20 mouse cellular contexts compared by ENCODE assay signal in the genomic region with DNA sequence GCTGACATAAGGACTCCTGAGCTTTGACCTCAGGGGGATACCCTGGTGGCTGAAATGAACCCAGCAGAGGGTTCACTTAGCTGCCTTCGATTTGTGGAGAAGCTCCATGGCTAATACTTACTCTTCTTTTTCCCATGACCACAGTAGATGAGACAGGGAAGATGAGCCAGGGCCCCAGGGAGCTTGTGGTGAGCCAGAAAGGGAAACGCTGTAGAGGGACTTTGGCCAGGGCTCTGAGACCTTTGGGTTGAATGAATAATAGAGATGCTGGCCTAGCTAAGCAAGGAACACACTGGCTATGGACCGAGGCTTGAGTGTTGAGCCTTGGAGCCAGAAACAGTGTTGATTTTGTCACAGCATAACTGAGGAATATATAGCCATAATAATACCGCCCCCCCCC. TPM values are rescaled to one million over a fixed set of nuclear protein-coding genes. Genes with fewer than 3 reads are reported as not detected.
DNase-seq lines count a peak whose midpoint lies in the region; ATAC-seq and TF ChIP-seq lines count a peak whose summit lies in the region.
"Had no signal": no experiment of that assay in that cellular context is flagged by ENCODE, and none has a peak within 500 bp of the region (broad histone marks: within the 10 kb centered on the region; RNA-seq: fewer than 3 reads in every experiment).

No protein-coding gene starts in this region.

- peak; percentile 25; the same call in 1 of the 2 replicates for ATAC-seq in intestine, embryonic 15.5 days
- ATAC-seq in liver, postnatal 0 days = peak; percentile 22; the same call in 1 of the 2 replicates
- ATAC-seq: CD4-positive, CD25-positive, alpha-beta regulatory T cell, adult 4 months; forebrain, postnatal 0 days had no signal

- H3K27me3 ChIP-seq in intestine, embryonic 15.5 days (replicated peaks) = no peaks in the 10 kb centered on the region
- no peaks in the 10 kb centered on the region for H3K27me3 ChIP-seq in liver, postnatal 0 days (ENCODE audit: insufficient read depth, low read length)
- H3K27me3 ChIP-seq: limb, embryonic 13.5 days had no signal

- peak; percentile 16 for DNase-seq in 3134 (ENCODE audit: extremely low read depth, insufficient read length, low spot score)
- DNase-seq in kidney, postnatal 14 days = peak; percentile 31
- DNase-seq in liver, postnatal 0 days = no peak
- DNase-seq in lung, postnatal 36 days = no peak
- no peak for DNase-seq in testis, postnatal 14 days (ENCODE audit: low spot score)
- no peak for DNase-seq in spleen, postnatal 4 days (ENCODE audit: low spot score in 2 of 2)
- DNase-seq in adrenal gland, adult 18-20 months (ENCODE audit: low spot score in 2 of 2) = no peak
- DNase-seq: adrenal gland, postnatal 10 days; cerebellum, adult 9-11 months; forebrain, postnatal 0 days; heart, adult 2 months; lung, postnatal 10 days; thymus, postnatal 14 days had no signal

- peak overlapping the region; percentile 33 for H3K4me2 ChIP-seq in intestine, embryonic 15.5 days (replicated peaks)
- peak overlapping the region; percentile 63 for H3K4me2 ChIP-seq in liver, postnatal 0 days (ENCODE audit: low read depth, low read length)
- H3K4me2 ChIP-seq: limb, embryonic 13.5 days had no signal

- whole genome bisulfite sequencing in intestine, embryonic 15.5 days = 50% methylated on average over 4 of the region's 4 CpGs
- 56% methylated on average over 4 of the region's 4 CpGs for WGBS in liver, postnatal 0 days (ENCODE audit: insufficient replicate concordance)

- no peak for TF ChIP-seq CTCF in liver, postnatal 0 days (IDR thresholded peaks at IDR 0.05; ENCODE audit: low read depth)

- H3K36me3 ChIP-seq in intestine, embryonic 15.5 days = no peaks in the 10 kb centered on the region
- H3K36me3 ChIP-seq in liver, postnatal 0 days (replicated peaks; ENCODE audit: insufficient read depth, low read length) = no peaks in the 10 kb centered on the region
- H3K36me3 ChIP-seq: limb, embryonic 13.5 days had no signal

- H3K4me1 ChIP-seq in intestine, embryonic 15.5 days (replicated peaks) = no peaks in the 10 kb centered on the region; the same call in 1 of the 2 replicates
- H3K4me1 ChIP-seq in liver, postnatal 0 days (ENCODE audit: insufficient read depth) = peaks cover 8% of the 10 kb centered on the region

- TF ChIP-seq EP300 in liver, postnatal 0 days (IDR thresholded peaks at IDR 0.05; ENCODE audit: low read depth) = no peak

- H3K9me3 ChIP-seq in intestine, embryonic 15.5 days = no peaks in the 10 kb centered on the region
- no peaks in the 10 kb centered on the region for H3K9me3 ChIP-seq in liver, postnatal 0 days (ENCODE audit: low read length)
- H3K9me3 ChIP-seq: limb, embryonic 13.5 days had no signal

- H3K27ac ChIP-seq in intestine, embryonic 15.5 days = 0 out of 2 replicates have a peak overlapping the region, but pooled peaks have one; percentile 24
- peak overlapping the region; percentile 77 for H3K27ac ChIP-seq in liver, postnatal 0 days (ENCODE audit: low read depth)
- H3K27ac ChIP-seq: heart, adult 2 months; limb, embryonic 13.5 days had no signal

- no peak overlapping the region for H3K9ac ChIP-seq in intestine, embryonic 15.5 days
- peak overlapping the region; percentile 50; the same call in 1 of the 2 replicates for H3K9ac ChIP-seq in liver, postnatal 0 days (replicated peaks)
- H3K9ac ChIP-seq: forebrain, postnatal 0 days; limb, embryonic 13.5 days had no signal

- H3K4me3 ChIP-seq in intestine, embryonic 15.5 days (replicated peaks) = 0 out of 2 replicates have a peak overlapping the region, but pooled peaks have one; percentile 2
- H3K4me3 ChIP-seq in liver, postnatal 0 days (ENCODE audit: low read depth, low read length) = peak overlapping the region; percentile 36
- H3K4me3 ChIP-seq: heart, adult 2 months; limb, embryonic 13.5 days had no signal

RNA-seq across cellular contexts. Expression of gene Habp2, which starts 1.5 kb away (rescaled TPM):
- polyA plus RNA-seq in intestine, embryonic 15.5 days (2015; fragmentation: Nextera tagmentation; extraction: Ambion mirVana) = 15.2 and 19.6 TPM in 2 replicates
- 48.4 and 49.3 TPM in 2 replicates for polyA plus RNA-seq in liver, postnatal 0 days (2015; fragmentation: Nextera tagmentation; extraction: Ambion mirVana)
- total RNA-seq in adrenal gland, adult 18-20 months (2021) = under 1 TPM in 1 of 2 experiments, not detected in 1; 0.20 TPM
- total RNA-seq: forebrain, postnatal 0 days; heart, adult 2 months; left cerebral cortex, adult 8-10 months; MEL; monocyte, adult 5-6 weeks had no signal
- polyA plus RNA-seq: forebrain, postnatal 0 days; heart, adult 2 months; hindbrain, embryonic 11.5 days had no signal

Comparison
In these comparisons a context has a peak if more than half of its experiments do, and no peak if none do; other contexts are left out.
1. DNase-seq: peak in 3134 (single experiment) and kidney, postnatal 14 days (single experiment); none in liver, postnatal 0 days (single experiment), lung, postnatal 36 days (single experiment), testis, postnatal 14 days (single experiment), spleen, postnatal 4 days (0 of 2) and adrenal gland, adult 18-20 months (0 of 2).